Mouse (Mus musculus) hindbrain, embryonic 10.5 days (tissue): ENCODE measurements around the gene Cnot2. TPM values are rescaled to one million over a fixed set of nuclear protein-coding genes. Genes with fewer than 3 reads are reported as not detected.

Source experiments
- DNase-seq: peaks from one replicate; pipeline ENCODE4 v3.0.0-alpha.2; 2017; ENCODE audit warnings: low spot score
- H3K27ac ChIP-seq: fragments of 300-500 bp; sonication (generic); 2 replicates; pipeline ENCODE4 v1.5.1; 2016; ENCODE audit warnings: mild to moderate bottlenecking, moderate library complexity
- H3K27me3 ChIP-seq: fragments of 300-500 bp; sonication (generic); 2 replicates; pipeline ENCODE4 v1.6.1; 2016; ENCODE audit warnings: mild to moderate bottlenecking; ENCODE audit not compliant: poor library complexity, insufficient read depth, severe bottlenecking
- H3K36me3 ChIP-seq: fragments of 300-500 bp; sonication (generic); 2 replicates; pipeline ENCODE4 v1.6.1; 2016; ENCODE audit warnings: mild to moderate bottlenecking, moderate library complexity
- H3K4me1 ChIP-seq: fragments of 300-500 bp; sonication (generic); replicated peaks from 2 replicates; pipeline ENCODE4 v1.6.1; 2016; ENCODE audit warnings: mild to moderate bottlenecking
- H3K4me3 ChIP-seq: fragments of 300-500 bp; sonication (generic); 2 replicates; pipeline ENCODE4 v1.5.1; 2016; ENCODE audit warnings: mild to moderate bottlenecking, moderate library complexity
- H3K9me3 ChIP-seq: fragments of 300-500 bp; sonication (generic); 2 replicates; pipeline ENCODE4 v1.6.1; 2016; ENCODE audit warnings: mild to moderate bottlenecking, moderate library complexity
- WGBS: fragments of 180-500 bp; shearing (Covaris S2); methylation state at CpG from one replicate; pipeline ENCODE4 v1.1.7; 2016; 5-methylcytosine and 5-hydroxymethylcytosine counted together
- polyA plus RNA-seq: library from polyadenylated mRNA; unstranded; fragments of >200 nt; fragmentation: Nextera tagmentation; extraction: Ambion mirVana; gene quantifications from 2 replicates; pipeline ENCODE4 v1.2.1, GENCODE M21; 2016

The Cnot2 gene
- polyA plus RNA-seq, 1 experiment from 2014 or later, result 107 TPM

- Histone ChIP-seq H3K4me3 (no peak overlapping the region), H3K27me3 (no peaks in the 10 kb centered on the region), H3K36me3 (peaks cover 13% of the 10 kb centered on the region), H3K4me1 (no peaks in the 10 kb centered on the region), H3K9me3 (peaks cover 13% of the 10 kb centered on the region), H3K27ac (no peak overlapping the region)
- 93% methylated on average over 12 of the region's 12 CpGs for WGBS
- no peak for DNase-seq
Observed at GRCm38 (mm10) chr10:116435455-116435854, 145.9 kb downstream of the Cnot2 start.

Other genes starting within 250 kb of the Cnot2 start
- 10.5 and 12.9 TPM in 2 replicates for gene Kcnmb4, start 107.6 kb downstream of the Cnot2 start, polyA plus RNA-seq